Mouse (Mus musculus) erythroblast, embryonic 14.5 days (primary cell): ENCODE results near the gene Gm49450. TPM values are rescaled to one million over a fixed set of nuclear protein-coding genes. Genes with fewer than 3 reads are reported as not detected.

Experiments used
- H3K27me3 ChIP-seq: 2 replicates; pipeline ENCODE4 v1.6.1; 2012; ENCODE audit warnings: inconsistent platforms; ENCODE audit not compliant: control insufficient read depth
- H3K36me3 ChIP-seq: 2 replicates; pipeline ENCODE4 v1.6.1; 2012; ENCODE audit warnings: mild to moderate bottlenecking, inconsistent platforms; ENCODE audit not compliant: control insufficient read depth
- H3K4me1 ChIP-seq: 2 replicates; pipeline ENCODE4 v1.6.1; 2012; ENCODE audit warnings: inconsistent platforms; ENCODE audit not compliant: control insufficient read depth
- H3K4me3 ChIP-seq: replicated peaks from 2 replicates; pipeline ENCODE3; 2012; ENCODE audit warnings: moderate library complexity, mild to moderate bottlenecking, inconsistent platforms
- H3K9me3 ChIP-seq: 2 replicates; pipeline ENCODE4 v1.6.1; 2012; ENCODE audit warnings: low read length, inconsistent platforms, mixed read lengths; ENCODE audit not compliant: control insufficient read depth
- GATA1 ChIP-seq: IDR thresholded peaks from 2 replicates; pipeline ENCODE4 v1.6.1; 2012; ENCODE audit warnings: low read length, inconsistent platforms, mixed read lengths
- TAL1 ChIP-seq: IDR thresholded peaks from 3 replicates; pipeline ENCODE4 v1.6.1; 2012; ENCODE audit warnings: low read length, inconsistent platforms, mixed read lengths
- polyA plus RNA-seq: library from polyadenylated mRNA; stranded (reverse); fragments of >175 nt; gene quantifications from 2 replicates; pipeline ENCODE4 v1.2.3, GENCODE M21; 2012

Gene Gm49450
- polyA plus RNA-seq, 1 experiment = not detected

GRCm38 (mm10) chr15:98897928-98898800 lies 55.2 kb downstream of the Gm49450 start, which contains the start of gene Dhh:
Gene Dhh (minus strand): TSS chr15:98898540.
- Histone ChIP-seq H3K9me3 (peaks cover 16% of the 10 kb centered on the region; the same call in 1 of the 2 replicates), H3K36me3 (no peaks in the 10 kb centered on the region), H3K4me3 (no peak within 1 kb of the TSS), H3K4me1 (peaks cover 37% of the 10 kb centered on the region), H3K27me3 (peaks cover 81% of the 10 kb centered on the region)
- no peak for TF ChIP-seq GATA1

DNA sequence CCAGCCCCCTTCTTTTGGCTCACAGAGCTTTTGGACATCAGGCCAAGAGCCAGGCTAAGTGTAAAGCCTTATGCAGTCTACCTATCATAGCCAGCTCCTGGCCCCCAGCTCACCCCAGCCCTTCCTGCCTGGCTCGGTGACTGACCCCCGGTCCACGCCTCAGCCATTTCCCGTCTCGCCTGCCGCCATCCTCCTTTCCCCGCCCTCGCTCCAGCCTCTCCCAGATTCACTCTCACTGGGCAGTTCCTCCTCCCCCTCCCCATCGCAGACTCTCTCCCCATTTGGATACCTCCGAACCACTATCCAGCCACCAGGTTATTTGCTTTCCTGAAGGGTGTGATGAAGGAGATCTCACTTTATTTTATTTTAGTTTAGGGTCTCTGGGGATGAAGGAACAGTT lies 55.9 kb downstream of the Gm49450 start:
- peaks cover 37% of the 10 kb centered on the region for H3K4me1 ChIP-seq
- H3K4me3 ChIP-seq = no peak overlapping the region
- H3K27me3 ChIP-seq = peaks cover 87% of the 10 kb centered on the region
- peaks cover 16% of the 10 kb centered on the region; the same call in 1 of the 2 replicates for H3K9me3 ChIP-seq
- TF ChIP-seq TAL1 (no peak), GATA1 (no peak)
- H3K36me3 ChIP-seq = no peaks in the 10 kb centered on the region

DNA sequence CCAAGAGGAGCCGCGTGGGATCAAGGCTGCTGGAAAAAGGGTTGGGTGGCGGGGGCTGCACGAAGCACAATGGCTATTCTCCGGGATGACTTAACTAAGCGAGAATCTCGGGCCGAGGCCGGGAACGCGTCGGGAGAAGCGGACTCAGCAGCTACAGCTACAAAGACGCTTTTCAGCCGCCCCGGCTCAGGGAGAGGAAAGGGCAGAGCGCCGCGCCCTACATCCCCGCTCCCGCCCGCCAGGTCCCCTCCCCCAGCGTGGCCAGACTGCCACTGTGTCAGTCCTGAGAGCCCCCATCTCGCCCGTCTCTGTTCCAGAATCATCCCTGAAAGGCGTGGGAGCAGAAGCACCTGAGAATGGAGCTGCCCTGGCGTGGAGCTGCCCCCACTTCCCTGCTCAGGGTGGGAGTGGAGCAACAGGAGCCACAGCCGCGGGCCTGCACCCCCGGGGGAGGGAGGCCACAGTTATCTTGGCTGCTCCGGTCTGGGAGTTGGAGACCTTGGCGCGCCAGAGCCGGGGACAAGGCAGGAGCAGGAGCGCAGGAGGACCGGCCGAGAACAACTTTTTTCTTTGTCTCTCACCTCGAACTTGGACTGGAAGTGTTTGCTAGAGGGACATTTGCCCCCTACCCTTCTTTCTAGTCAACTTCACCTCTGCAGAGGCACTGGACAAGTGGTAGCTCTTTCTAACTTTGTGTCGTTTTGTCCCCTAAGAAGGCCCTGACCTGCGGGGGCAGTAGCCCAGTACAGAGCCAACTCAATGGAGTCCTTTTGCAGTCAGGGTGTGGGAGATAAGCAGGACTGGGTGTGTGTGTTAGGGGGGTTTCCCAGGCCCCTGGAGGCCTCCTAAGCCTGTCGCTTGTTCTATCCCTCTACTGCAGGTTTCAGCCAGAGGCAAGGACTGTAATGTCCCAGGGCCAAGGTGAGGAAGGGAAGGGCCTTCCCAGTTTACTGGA lies 57.4 kb downstream of the Gm49450 start:
- Histone ChIP-seq H3K4me1 (peaks cover 50% of the 10 kb centered on the region), H3K27me3 (peaks cover 99% of the 10 kb centered on the region), H3K4me3 (peak overlapping the region; percentile 33), H3K9me3 (peaks cover 16% of the 10 kb centered on the region; the same call in 1 of the 2 replicates), H3K36me3 (no peaks in the 10 kb centered on the region)
- TF ChIP-seq TAL1 (no peak), GATA1 (no peak)

DNA sequence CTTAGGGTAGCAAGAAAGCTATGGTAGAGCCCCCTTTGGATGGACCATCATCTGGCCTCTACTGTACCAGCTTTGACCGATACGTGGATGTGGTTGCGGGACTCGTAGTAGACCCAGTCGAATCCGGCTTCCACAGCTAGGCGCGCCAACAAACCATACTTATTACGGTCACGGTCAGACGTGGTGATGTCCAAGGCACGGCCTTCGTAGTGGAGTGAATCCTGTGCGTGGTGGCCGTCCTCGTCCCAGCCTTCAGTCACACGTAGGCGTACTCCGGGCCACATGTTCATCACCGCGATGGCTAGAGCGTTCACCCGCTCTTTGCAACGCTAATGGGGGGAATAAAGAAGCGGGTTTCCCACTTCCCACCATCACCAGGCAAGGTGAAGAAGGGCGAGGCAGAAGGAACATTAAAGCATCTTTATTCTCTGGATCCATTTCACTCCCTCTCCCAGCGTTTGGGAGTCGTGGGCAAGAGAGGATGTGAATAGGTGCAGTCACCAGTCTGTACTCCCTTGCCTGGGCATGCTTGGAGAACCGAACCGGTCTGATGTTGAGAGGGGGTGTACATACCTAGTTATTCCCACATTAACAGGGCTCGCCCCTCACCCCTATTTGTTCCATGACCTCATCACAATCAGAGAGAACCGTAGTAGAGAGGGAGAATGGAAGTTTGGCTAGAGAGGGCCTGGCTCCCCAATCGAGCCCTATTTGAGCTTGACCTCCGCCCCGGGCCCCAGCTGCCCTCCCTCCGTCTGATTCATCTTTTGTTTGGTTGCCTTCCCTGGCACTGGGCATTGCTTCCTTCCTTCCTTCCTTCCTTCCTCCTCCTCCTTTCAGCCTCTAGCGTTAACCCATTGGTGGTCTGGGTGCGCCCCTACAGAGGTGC lies 58.4 kb downstream of the Gm49450 start:
- TF ChIP-seq GATA1 (no peak), TAL1 (no peak)
- H3K36me3 ChIP-seq = no peaks in the 10 kb centered on the region
- peaks cover 90% of the 10 kb centered on the region for H3K27me3 ChIP-seq
- peaks cover 16% of the 10 kb centered on the region; the same call in 1 of the 2 replicates for H3K9me3 ChIP-seq
- H3K4me1 ChIP-seq = peaks cover 50% of the 10 kb centered on the region
- H3K4me3 ChIP-seq = no peak overlapping the region

DNA sequence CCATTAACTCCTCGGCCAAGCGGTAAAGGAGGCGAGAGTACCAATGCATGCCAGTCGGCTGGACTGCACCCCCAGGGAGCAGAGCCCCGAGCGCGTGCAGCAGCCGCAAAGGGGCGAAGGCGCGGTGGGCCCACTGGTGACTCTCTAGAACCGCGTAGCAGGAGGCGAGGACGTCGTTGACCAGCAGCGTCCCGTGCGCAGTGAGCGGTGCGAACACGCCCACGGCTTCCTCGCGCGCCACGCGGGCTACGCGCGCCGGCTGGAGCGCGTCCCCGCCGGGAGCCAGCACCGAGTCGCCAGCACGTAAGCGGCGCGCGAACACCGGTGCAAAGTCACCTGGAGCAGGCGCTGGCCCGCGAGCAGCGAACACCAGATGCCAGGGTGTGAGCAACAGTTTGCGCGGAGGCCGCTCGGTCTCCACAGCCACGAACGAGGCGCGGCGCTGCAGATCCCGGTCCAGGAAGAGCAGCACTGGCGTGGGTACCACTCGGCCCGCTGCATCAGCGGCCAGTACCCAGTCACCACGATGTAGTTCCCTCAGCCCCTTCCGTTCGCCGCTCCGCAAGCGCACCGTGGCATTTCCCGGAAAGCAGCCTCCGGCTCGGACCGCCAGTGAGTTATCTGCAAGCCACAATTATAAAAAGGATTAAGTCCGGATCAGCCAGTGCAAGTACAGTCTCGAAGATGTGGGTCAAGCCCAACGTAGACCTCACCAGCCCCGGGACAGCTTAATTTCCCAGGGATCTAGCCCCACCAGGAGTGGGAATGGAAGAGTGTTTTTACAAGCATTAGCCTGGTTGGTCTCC lies 59.2 kb downstream of the Gm49450 start, which contains the start of gene Rhebl1:
TSS of gene Rhebl1 (minus strand) at position 601 of the 806 bp plus-strand sequence.
- H3K4me3 ChIP-seq = peak within 1 kb of the TSS; percentile 54
- peaks cover 50% of the 10 kb centered on the region for H3K4me1 ChIP-seq
- no peak for TF ChIP-seq GATA1
- TF ChIP-seq TAL1 = no peak
- no peaks in the 10 kb centered on the region for H3K36me3 ChIP-seq
- peaks cover 14% of the 10 kb centered on the region; the same call in 1 of the 2 replicates for H3K9me3 ChIP-seq
- peaks cover 82% of the 10 kb centered on the region for H3K27me3 ChIP-seq

GRCm38 (mm10) chr15:98893036-98893435 lies 60.3 kb downstream of the Gm49450 start:
- H3K36me3 ChIP-seq = no peaks in the 10 kb centered on the region
- H3K9me3 ChIP-seq = peaks cover 11% of the 10 kb centered on the region; the same call in 1 of the 2 replicates
- H3K4me3 ChIP-seq = no peak overlapping the region
- peaks cover 74% of the 10 kb centered on the region for H3K27me3 ChIP-seq
- no peak for TF ChIP-seq TAL1
- no peak for TF ChIP-seq GATA1
- peaks cover 48% of the 10 kb centered on the region for H3K4me1 ChIP-seq

GRCm38 (mm10) chr15:98891907-98892606 lies 61.3 kb downstream of the Gm49450 start:
- H3K4me1 ChIP-seq = peaks cover 46% of the 10 kb centered on the region
- peaks cover 68% of the 10 kb centered on the region for H3K27me3 ChIP-seq
- no peak overlapping the region for H3K4me3 ChIP-seq
- H3K9me3 ChIP-seq = peaks cover 7% of the 10 kb centered on the region; the same call in 1 of the 2 replicates
- H3K36me3 ChIP-seq = no peaks in the 10 kb centered on the region
- TF ChIP-seq TAL1 = no peak
- no peak for TF ChIP-seq GATA1
